8 mouse cellular contexts compared by ENCODE assay signal in the genomic region with DNA sequence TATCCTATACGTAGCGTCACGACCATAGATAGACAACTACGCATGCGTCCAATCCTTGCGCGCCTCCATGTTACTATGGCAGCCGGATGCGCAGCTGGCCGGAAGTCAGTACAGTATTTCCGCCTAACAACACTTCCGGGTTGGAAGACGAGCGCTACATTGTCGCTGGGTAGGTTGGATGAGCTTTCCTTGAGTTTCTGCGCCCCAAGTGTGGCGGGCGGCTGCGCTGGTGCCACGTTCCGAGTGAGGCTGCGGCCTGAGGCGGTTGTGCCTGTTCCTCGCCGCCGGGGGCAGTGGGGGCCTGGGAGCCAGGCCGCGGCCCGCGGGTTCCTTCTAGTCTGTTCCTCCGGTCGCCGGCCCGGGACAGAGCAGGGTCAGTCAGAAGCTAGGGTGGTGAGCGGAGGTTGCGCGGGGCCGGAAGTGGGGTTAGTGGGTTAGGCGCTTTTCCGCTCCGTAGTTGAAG. TPM values are rescaled to one million over a fixed set of nuclear protein-coding genes. Genes with fewer than 3 reads are reported as not detected.
DNase-seq lines count a peak whose midpoint lies in the region; ATAC-seq and TF ChIP-seq lines count a peak whose summit lies in the region.

Ttf1 (plus strand) TSS at position 128 of the 463 bp plus-strand sequence.

- peaks cover 7% of the 10 kb centered on the region for H3K36me3 ChIP-seq in C2C12 (ENCODE audit: control insufficient read depth, insufficient read depth)
- peaks cover 16% of the 10 kb centered on the region for H3K36me3 ChIP-seq in erythroblast, embryonic 14.5 days (ENCODE audit: control insufficient read depth)
- no peaks in the 10 kb centered on the region for H3K36me3 ChIP-seq in heart, embryonic 12.5 days
- peaks cover 6% of the 10 kb centered on the region; the same call in 1 of the 2 replicates for H3K36me3 ChIP-seq in liver, embryonic 12.5 days
- no peaks in the 10 kb centered on the region for H3K36me3 ChIP-seq in stomach, embryonic 15.5 days

- peak within 1 kb of the TSS; percentile 88 for H3K9ac ChIP-seq in heart, embryonic 12.5 days
- H3K9ac ChIP-seq in liver, embryonic 12.5 days = peak within 1 kb of the TSS; percentile 83
- peak within 1 kb of the TSS; percentile 58 for H3K9ac ChIP-seq in stomach, embryonic 15.5 days

- H3K4me1 ChIP-seq in erythroblast, embryonic 14.5 days (ENCODE audit: control insufficient read depth) = peaks cover 27% of the 10 kb centered on the region
- peaks cover 10% of the 10 kb centered on the region for H3K4me1 ChIP-seq in heart, embryonic 12.5 days (replicated peaks)
- H3K4me1 ChIP-seq in liver, embryonic 12.5 days = peaks cover 22% of the 10 kb centered on the region
- peaks cover 2% of the 10 kb centered on the region for H3K4me1 ChIP-seq in stomach, embryonic 15.5 days

- H3K9me3 ChIP-seq in erythroblast, embryonic 14.5 days (ENCODE audit: control insufficient read depth, low read length) = no peaks in the 10 kb centered on the region
- no peaks in the 10 kb centered on the region for H3K9me3 ChIP-seq in heart, embryonic 12.5 days (replicated peaks)
- H3K9me3 ChIP-seq in liver, embryonic 12.5 days (replicated peaks) = no peaks in the 10 kb centered on the region
- H3K9me3 ChIP-seq in stomach, embryonic 15.5 days = no peaks in the 10 kb centered on the region

- TF ChIP-seq POLR2A in brain, embryonic 14.5 days (IDR thresholded peaks at IDR 0.05; ENCODE audit: borderline replicate concordance, extremely low read depth, insufficient read depth, insufficient read length, poor library complexity, severe bottlenecking) = peak; percentile 57; the same call in 1 of the 2 replicates

- peak; percentile 92 for ATAC-seq in heart, embryonic 12.5 days (ENCODE audit: insufficient number of reproducible peaks, low FRiP score)
- ATAC-seq in liver, embryonic 12.5 days = peak; percentile 96
- ATAC-seq in stomach, embryonic 15.5 days (ENCODE audit: insufficient read depth, low FRiP score, low read depth) = peak; percentile 94

- H3K27ac ChIP-seq in heart, embryonic 12.5 days (ENCODE audit: poor library complexity, severe bottlenecking) = peak within 1 kb of the TSS; percentile 97
- H3K27ac ChIP-seq in liver, embryonic 12.5 days = peak within 1 kb of the TSS; percentile 96
- peak within 1 kb of the TSS; percentile 94 for H3K27ac ChIP-seq in stomach, embryonic 15.5 days

- DNase-seq in brain, embryonic 14.5 days (ENCODE audit: low read depth) = peak; percentile 98
- peak; percentile 93 for DNase-seq in kidney, postnatal 10 days
- DNase-seq in natural killer cell, adult 2 months (ENCODE audit: low spot score in 2 of 2) = peak; percentile 92 to 93

- H3K79me3 ChIP-seq in C2C12 (ENCODE audit: low read depth) = peaks cover 20% of the 10 kb centered on the region

- H3K4me2 ChIP-seq in heart, embryonic 12.5 days = peak within 1 kb of the TSS; percentile 83
- H3K4me2 ChIP-seq in liver, embryonic 12.5 days = peak within 1 kb of the TSS; percentile 78
- peak within 1 kb of the TSS; percentile 65 for H3K4me2 ChIP-seq in stomach, embryonic 15.5 days

- no peaks in the 10 kb centered on the region for H3K27me3 ChIP-seq in C2C12 (ENCODE audit: control insufficient read depth, insufficient read depth, insufficient read length)
- H3K27me3 ChIP-seq in erythroblast, embryonic 14.5 days (ENCODE audit: control insufficient read depth) = peaks cover 33% of the 10 kb centered on the region
- peaks cover 21% of the 10 kb centered on the region for H3K27me3 ChIP-seq in heart, embryonic 12.5 days (replicated peaks)
- peaks cover 30% of the 10 kb centered on the region for H3K27me3 ChIP-seq in liver, embryonic 12.5 days (replicated peaks)
- no peaks in the 10 kb centered on the region for H3K27me3 ChIP-seq in stomach, embryonic 15.5 days (replicated peaks)

- H3K79me2 ChIP-seq in C2C12 (ENCODE audit: control insufficient read depth, insufficient read depth) = peaks cover 34% of the 10 kb centered on the region

- H3ac ChIP-seq in C2C12 (ENCODE audit: control insufficient read depth, insufficient read length, low read depth) = peak within 1 kb of the TSS; percentile 99

- peak within 1 kb of the TSS; percentile 87 for H3K4me3 ChIP-seq in C2C12 (ENCODE audit: insufficient read depth, poor library complexity, severe bottlenecking)
- H3K4me3 ChIP-seq in erythroblast, embryonic 14.5 days (replicated peaks) = peak within 1 kb of the TSS; percentile 95
- H3K4me3 ChIP-seq in heart, embryonic 12.5 days = peak within 1 kb of the TSS; percentile 97
- peak within 1 kb of the TSS; percentile 90 for H3K4me3 ChIP-seq in liver, embryonic 12.5 days
- peak within 1 kb of the TSS; percentile 70 for H3K4me3 ChIP-seq in stomach, embryonic 15.5 days (replicated peaks)

- TF ChIP-seq CTCF in C2C12 (IDR thresholded peaks at IDR 0.05; ENCODE audit: control insufficient read depth, insufficient read depth, insufficient read length) = no peak
- no peak for TF ChIP-seq CTCF in brain, embryonic 14.5 days (IDR thresholded peaks at IDR 0.05; ENCODE audit: borderline replicate concordance, extremely low read depth, insufficient read depth, insufficient read length)

- under 1% methylated on average over 41 of the region's 41 CpGs for WGBS in heart, embryonic 12.5 days
- WGBS in liver, embryonic 12.5 days (ENCODE audit: insufficient replicate concordance) = 1% methylated on average over 41 of the region's 41 CpGs
- under 1% methylated on average over 41 of the region's 41 CpGs for WGBS in stomach, embryonic 15.5 days

TF ChIP-seq in C2C12, 6 proteins besides CTCF, POLR2A, EP300 and RAD21:
- TF ChIP-seq CEBPB (IDR thresholded peaks at IDR 0.05; ENCODE audit: low read depth) (no peak), MYOG (IDR thresholded peaks at IDR 0.05; ENCODE audit: control insufficient read depth, extremely low read depth, insufficient read length) (no peak), MYOD1 (IDR thresholded peaks at IDR 0.05; ENCODE audit: control insufficient read depth, insufficient read length, low read depth) (no peak), USF1 (IDR thresholded peaks at IDR 0.05; ENCODE audit: low read depth) (peak; percentile 3), MAX (IDR thresholded peaks at IDR 0.05) (peak; percentile 51), FOSL1 (IDR thresholded peaks at IDR 0.05; ENCODE audit: insufficient read depth, low read length, poor library complexity, severe bottlenecking) (no peak)

RNA-seq across cellular contexts. Expression of gene Ttf1, which starts in this region (rescaled TPM):
- 3.4 TPM for polyA plus RNA-seq in C2C12 (2012; fragmentation: generic; extraction: Trizol)
- polyA plus RNA-seq in brain, embryonic 14.5 days (2012; rRNA removed) = 16.5 and 16.6 TPM in 2 replicates
- polyA plus RNA-seq in erythroblast, embryonic 14.5 days (2012) = 0.28 and 0.34 TPM in 2 replicates
- polyA plus RNA-seq in heart, embryonic 12.5 days (2016; fragmentation: Nextera tagmentation; extraction: Ambion mirVana) = 7.2 and 7.4 TPM in 2 replicates
- polyA plus RNA-seq in liver, embryonic 12.5 days (2016; fragmentation: Nextera tagmentation; extraction: Ambion mirVana) = 7.9 and 8.4 TPM in 2 replicates
- polyA plus RNA-seq in stomach, embryonic 15.5 days (2015; fragmentation: Nextera tagmentation; extraction: Ambion mirVana) = 10.1 and 10.4 TPM in 2 replicates

Comparison
In these comparisons a context has a peak if more than half of its experiments do, and no peak if none do; other contexts are left out.
1. Peak in every context shown above with its lines: DNase-seq, ATAC-seq, H3K4me3 ChIP-seq and H3K27ac ChIP-seq.